Comparison of ENCODE assay signal across 20 mouse cellular contexts in the genomic region with DNA sequence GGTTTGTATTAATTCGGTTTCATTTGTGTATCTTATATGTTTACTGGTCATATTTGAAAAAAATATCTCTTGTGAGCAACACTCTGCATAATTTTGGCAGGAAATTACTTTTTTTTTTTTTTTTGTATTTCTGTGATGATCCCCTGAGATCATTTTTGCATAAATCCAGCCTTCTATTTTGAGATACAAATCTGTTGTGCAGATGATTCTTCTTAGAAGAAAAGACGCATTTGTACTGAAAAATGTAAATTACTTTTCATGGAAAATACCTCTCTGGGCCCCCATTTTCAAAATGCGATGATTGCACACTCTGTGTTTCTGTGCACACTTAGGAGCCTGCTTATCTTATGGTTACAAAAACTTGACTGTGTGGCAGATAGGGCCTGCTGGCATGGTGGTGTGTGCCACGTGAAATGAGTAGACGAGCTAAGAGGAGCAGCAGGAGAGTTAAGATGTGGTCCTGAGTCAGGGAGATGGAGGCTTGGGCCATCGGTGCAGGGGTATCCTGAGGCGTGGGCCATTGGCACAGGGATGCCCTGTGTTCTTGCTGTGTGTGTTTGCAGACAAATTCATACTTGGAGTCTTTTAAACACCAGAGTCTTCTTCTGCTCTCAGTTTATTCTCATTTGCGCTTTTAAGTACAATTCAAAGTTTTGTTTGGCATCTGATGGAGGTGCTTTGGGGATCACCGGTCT.
DNase-seq lines count a peak whose midpoint lies in the region; ATAC-seq lines count a peak whose summit lies in the region.
"Had no signal": no experiment of that assay in that cellular context is flagged by ENCODE, and none has a peak within 500 bp of the region (broad histone marks: within the 10 kb centered on the region; RNA-seq: fewer than 3 reads in every experiment).

No protein-coding gene starts in this region.

- DNase-seq in frontal cortex, postnatal 25 days (ENCODE audit: low spot score in 2 of 2), result no peak
- peak; percentile 3 for DNase-seq in layer of hippocampus, adult 9-11 months
- DNase-seq in layer of hippocampus, postnatal 10 days (ENCODE audit: low spot score in 2 of 2), result no peak
- DNase-seq: adrenal gland, postnatal 10 days; cerebellum, postnatal 10 days; heart, postnatal 36 days had no signal

- peak overlapping the region; percentile 93 for H3K27ac ChIP-seq in embryonic facial prominence, embryonic 13.5 days
- H3K27ac ChIP-seq in stomach, embryonic 16.5 days (ENCODE audit: low read length), result peak overlapping the region; percentile 71
- H3K27ac ChIP-seq: forebrain, embryonic 13.5 days; hindbrain, embryonic 14.5 days; left cerebral cortex, adult 2 months; liver, embryonic 14.5 days; midbrain, embryonic 13.5 days; neural tube, embryonic 13.5 days had no signal

- 52% methylated on average over 9 of the region's 9 CpGs for WGBS in embryonic facial prominence, embryonic 13.5 days
- 72% methylated on average over 9 of the region's 9 CpGs for WGBS in stomach, embryonic 16.5 days

- H3K4me2 ChIP-seq in embryonic facial prominence, embryonic 13.5 days, result peak overlapping the region; percentile 19; the same call in 1 of the 2 replicates
- no peak overlapping the region for H3K4me2 ChIP-seq in stomach, embryonic 16.5 days (ENCODE audit: low read depth, low read length)
- H3K4me2 ChIP-seq: forebrain, embryonic 13.5 days; heart, embryonic 12.5 days; hindbrain, embryonic 14.5 days; midbrain, embryonic 13.5 days; neural tube, embryonic 13.5 days had no signal

- no peaks in the 10 kb centered on the region for H3K36me3 ChIP-seq in embryonic facial prominence, embryonic 13.5 days
- H3K36me3 ChIP-seq in stomach, embryonic 16.5 days (ENCODE audit: control insufficient read depth, insufficient read depth, low read length), result no peaks in the 10 kb centered on the region
- H3K36me3 ChIP-seq: heart, embryonic 12.5 days; midbrain, embryonic 13.5 days; neural tube, embryonic 13.5 days had no signal

- H3K9me3 ChIP-seq in embryonic facial prominence, embryonic 13.5 days, result no peaks in the 10 kb centered on the region
- H3K9me3 ChIP-seq in stomach, embryonic 16.5 days (replicated peaks; ENCODE audit: control insufficient read depth, low read length), result no peaks in the 10 kb centered on the region
- H3K9me3 ChIP-seq: forebrain, embryonic 13.5 days; heart, embryonic 12.5 days; midbrain, embryonic 13.5 days had no signal

- peaks cover 18% of the 10 kb centered on the region for H3K4me1 ChIP-seq in embryonic facial prominence, embryonic 13.5 days
- H3K4me1 ChIP-seq in stomach, embryonic 16.5 days (ENCODE audit: control insufficient read depth, insufficient read depth, low read length), result peaks cover 6% of the 10 kb centered on the region
- H3K4me1 ChIP-seq: forebrain, embryonic 13.5 days; midbrain, embryonic 13.5 days; neural tube, embryonic 13.5 days had no signal

- ATAC-seq in frontal cortex, adult (ENCODE audit: low TSS enrichment), result peak; percentile 50
- no peak for ATAC-seq in embryonic facial prominence, embryonic 13.5 days (ENCODE audit: insufficient number of reproducible peaks, insufficient read depth, low FRiP score, low TSS enrichment, low read depth)
- no peak for ATAC-seq in stomach, embryonic 16.5 days (ENCODE audit: insufficient read depth, low FRiP score)
- no peak for ATAC-seq in megakaryocyte progenitor cell, adult 5-6 weeks (replicated peaks; ENCODE audit: poor library complexity)
- no peak for ATAC-seq in megakaryocyte-erythroid progenitor cell, adult 5-6 weeks (replicated peaks; ENCODE audit: low FRiP score, low TSS enrichment, poor library complexity, severe bottlenecking)
- ATAC-seq: activated CD4-positive, CD25-positive, alpha-beta regulatory T cell, adult 4 months; forebrain, embryonic 13.5 days; midbrain, embryonic 13.5 days had no signal

- no peak overlapping the region for H3K9ac ChIP-seq in embryonic facial prominence, embryonic 13.5 days
- no peak overlapping the region for H3K9ac ChIP-seq in stomach, embryonic 16.5 days (ENCODE audit: low read length)
- H3K9ac ChIP-seq: forebrain, embryonic 13.5 days; heart, embryonic 12.5 days; hindbrain, embryonic 14.5 days; liver, embryonic 14.5 days; midbrain, embryonic 13.5 days; neural tube, embryonic 13.5 days had no signal

- H3K27me3 ChIP-seq in embryonic facial prominence, embryonic 13.5 days, result no peaks in the 10 kb centered on the region
- no peaks in the 10 kb centered on the region for H3K27me3 ChIP-seq in stomach, embryonic 16.5 days (ENCODE audit: control insufficient read depth, insufficient read depth, low read length)
- H3K27me3 ChIP-seq: heart, embryonic 12.5 days; midbrain, embryonic 13.5 days; neural tube, embryonic 13.5 days had no signal

- H3K4me3 ChIP-seq in embryonic facial prominence, embryonic 13.5 days, result no peak overlapping the region
- H3K4me3 ChIP-seq in stomach, embryonic 16.5 days (replicated peaks; ENCODE audit: low read length), result no peak overlapping the region
- H3K4me3 ChIP-seq: erythroblast, embryonic 14.5 days; forebrain, embryonic 13.5 days; heart, embryonic 12.5 days; left cerebral cortex, adult 2 months; midbrain, embryonic 13.5 days; neural tube, embryonic 13.5 days had no signal
